Mouse (Mus musculus) gastrocnemius, postnatal 14 days (tissue): ENCODE measurements at regions not wholly inside any gene's neighbourhood (a gene's known extent, or its start where the extent isn't known, plus 50 kb on each side); places are given as distances from the start of the nearest gene placed in this dataset.
"Not testable (repeated sequence)": the region's sequence is repeated elsewhere in the genome, so short reads cannot be mapped to it uniquely, and the experiment has no call there.

Source experiments
- DNase-seq: peaks from one replicate; pipeline ENCODE4 v3.0.0; 2021; ENCODE audit warnings: mixed read lengths
- intact Hi-C: fragments of 180-260 bp; cut with DNase I; formaldehyde crosslinking; loops from one replicate; pipeline ENCODE4 v1.15.1; 2025; ENCODE audit warnings: low total_unique reads

GRCm38 (mm10) chr17:14144082-14144481 lies 60.0 kb downstream of the Dact2 start:
- intact Hi-C loops, result no loop called here
- DNase-seq, result no peak

- intact Hi-C loops, result no loop called here
- no peak for DNase-seq
Measured at GRCm38 (mm10) chr17:14141669-14142068, 62.4 kb downstream of the Dact2 start.

- no peak for DNase-seq
- intact Hi-C loops, result no loop called here
Measured at GRCm38 (mm10) chr17:14140266-14140665, 63.8 kb downstream of the Dact2 start.

GRCm38 (mm10) chr17:14138941-14139340 lies 65.2 kb downstream of the Dact2 start:
- intact Hi-C loops, result no loop called here
- DNase-seq, result no peak

GRCm38 (mm10) chr17:14136702-14137315 lies 67.3 kb downstream of the Dact2 start:
- intact Hi-C loops, result no loop called here
- DNase-seq, result peak; percentile 66

GRCm38 (mm10) chr17:14134604-14135003 lies 69.5 kb downstream of the Dact2 start:
- no peak for DNase-seq
- intact Hi-C loops, result loop anchor here (5.0 kb wide), 1 partner anchor 63 kb away; no protein-coding TSS in a partner anchor

GRCm38 (mm10) chr17:14133986-14134385 lies 70.1 kb downstream of the Dact2 start:
- intact Hi-C loops, result loop anchor here (5.0 kb wide), 1 partner anchor 63 kb away; no protein-coding TSS in a partner anchor
- no peak for DNase-seq

GRCm38 (mm10) chr17:14127031-14127430 lies 67.7 kb upstream of the Gm7358 start:
- intact Hi-C loops, DNase-seq: not testable (repeated sequence)

- intact Hi-C loops, result loop anchor here (5.0 kb wide), 1 partner anchor 88 kb away; no protein-coding TSS in a partner anchor
- DNase-seq, result no peak
Measured at GRCm38 (mm10) chr17:14118863-14119262, 59.5 kb upstream of the Gm7358 start.

GRCm38 (mm10) chr17:14116223-14116622 lies 56.9 kb upstream of the Gm7358 start:
- intact Hi-C loops, result loop anchor here (5.0 kb wide), 1 partner anchor 91 kb away; no protein-coding TSS in a partner anchor
- no peak for DNase-seq

- intact Hi-C loops, result loop anchor here (5.0 kb wide), 1 partner anchor 92 kb away; no protein-coding TSS in a partner anchor
- no peak for DNase-seq
Measured at GRCm38 (mm10) chr17:14114856-14115255, 55.5 kb upstream of the Gm7358 start.

- intact Hi-C loops, DNase-seq: not testable (repeated sequence)
Measured at GRCm38 (mm10) chr17:14111692-14112091, 52.4 kb upstream of the Gm7358 start.
